Mouse (Mus musculus) neutrophil, adult 5-6 weeks (primary cell): ENCODE results near the gene Glmp. TPM values are rescaled to one million over a fixed set of nuclear protein-coding genes. Genes with fewer than 3 reads are reported as not detected.
A peak's percentile ranks its signal among the peaks of the same experiment; 100 is the strongest.

ENCODE experiments used
- ATAC-seq: fragments of 151-379, 151-347 bp; 2 replicates; pipeline ENCODE4 v1.8.0; 2017; ENCODE audit warnings: mild to moderate bottlenecking, moderate TSS enrichment; ENCODE audit not compliant: insufficient number of reproducible peaks, poor library complexity, low FRiP score, severe bottlenecking; ENCODE audit errors: extremely low read depth
- total RNA-seq: library from RNA; stranded (forward); fragments of 200-1000 nt; gene quantifications from 2 replicates; pipeline ENCODE4 v1.2.3, GENCODE M21; 2017

Gene Glmp
- total RNA-seq, 1 experiment from 2014 or later, result 32.1 TPM

DNA sequence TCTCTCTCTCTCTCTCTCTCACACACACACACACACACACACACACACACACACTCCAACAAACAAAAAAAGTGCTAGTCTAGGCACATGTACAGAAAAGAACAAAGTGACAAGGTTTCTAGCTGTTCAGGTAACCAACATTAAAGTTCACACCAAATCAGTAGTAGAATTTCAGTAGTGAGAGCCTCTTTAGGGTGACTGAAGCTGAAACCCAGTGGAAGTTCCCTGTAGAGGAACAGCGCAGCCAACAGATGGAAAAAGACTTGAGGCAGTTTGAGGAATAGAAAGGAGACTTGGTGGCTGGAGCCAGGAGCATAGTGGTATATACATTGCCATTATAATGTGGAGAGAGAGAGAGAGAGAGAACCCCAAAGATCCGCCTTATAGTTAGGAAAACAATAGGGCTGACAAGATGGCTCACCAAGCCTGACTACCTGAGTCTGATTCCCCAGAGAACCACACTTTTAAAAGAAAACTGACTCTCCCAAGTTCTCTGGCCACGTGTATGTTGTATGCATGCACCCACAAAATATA is 10.1 kb downstream of the Glmp start:
- no peak for ATAC-seq

DNA sequence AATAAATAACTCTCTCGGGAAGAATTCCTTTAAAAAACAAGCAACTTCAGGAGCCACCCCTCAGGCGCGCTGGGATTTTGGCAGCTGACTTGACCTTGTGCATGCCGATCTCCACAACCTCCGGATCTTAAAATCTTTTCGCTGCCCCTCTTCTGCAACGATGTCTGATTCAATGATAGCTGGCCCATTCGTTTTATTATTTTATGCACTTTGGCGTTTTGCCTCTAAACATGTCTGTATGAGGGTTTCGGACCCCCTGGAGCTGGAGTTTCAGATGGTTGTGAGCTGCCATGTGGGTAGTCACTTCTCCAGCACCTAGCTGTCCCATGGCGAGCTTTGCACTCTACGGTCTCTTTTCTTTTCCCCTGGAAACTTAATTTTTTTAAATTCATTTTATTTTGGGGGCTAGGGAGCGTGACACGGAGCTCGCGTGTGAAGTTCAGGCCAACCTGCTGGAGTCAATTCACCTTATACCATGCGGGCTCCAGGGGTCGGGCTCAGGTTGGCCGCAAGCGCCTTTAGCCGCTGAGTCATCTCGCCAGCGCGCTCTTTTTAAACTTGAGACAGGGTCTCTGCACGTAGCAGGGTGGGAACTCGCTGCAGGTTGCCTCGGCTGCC is 10.7 kb downstream of the Glmp start:
- peak; percentile 31 for ATAC-seq

DNA sequence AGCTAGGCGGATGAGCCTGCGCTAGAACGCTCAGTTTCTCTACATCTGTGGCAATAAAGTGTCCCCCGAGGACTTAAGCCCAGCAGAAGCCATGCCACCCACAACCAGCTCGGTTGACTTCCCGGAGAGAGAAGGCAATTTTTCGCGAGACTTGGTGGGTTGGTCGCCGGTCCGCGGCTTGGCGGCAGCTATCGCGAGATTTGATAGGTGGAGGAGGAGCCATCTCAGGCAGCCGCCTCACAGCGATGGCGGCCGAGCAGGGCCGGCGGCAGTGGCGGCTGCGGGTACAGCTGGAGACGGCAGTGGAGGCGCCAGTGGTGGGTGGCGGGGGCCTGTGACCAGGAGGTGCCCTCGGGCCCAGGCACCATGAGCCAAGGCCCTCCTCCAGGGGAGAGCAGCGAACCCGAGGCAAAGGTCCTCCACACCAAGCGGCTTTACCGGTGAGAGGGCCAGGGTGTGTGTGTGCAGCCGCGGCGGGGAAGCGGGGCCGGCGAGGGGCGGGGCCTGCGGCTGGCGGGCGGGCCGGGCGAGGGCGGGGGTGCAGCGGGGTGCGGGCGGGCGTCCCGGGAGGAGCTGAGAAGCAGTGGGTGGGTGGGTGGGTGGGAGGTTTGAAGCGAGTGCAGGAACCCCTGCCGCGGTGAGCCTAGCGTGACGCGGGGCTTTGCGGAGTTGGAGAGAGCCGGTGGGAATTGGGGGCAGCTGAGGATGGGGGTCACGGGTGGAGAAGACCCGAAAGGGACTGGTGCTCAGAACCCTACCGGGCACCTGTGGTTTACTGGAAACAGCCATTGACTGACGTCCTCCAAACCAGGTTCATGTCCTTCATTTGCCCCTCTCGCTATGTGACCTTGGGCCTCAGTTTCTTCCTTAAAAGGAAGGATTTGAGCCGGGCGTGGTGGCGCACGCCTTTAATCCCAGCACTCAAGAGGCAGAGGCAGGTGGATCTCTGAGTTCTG is 11.5 kb downstream of the Glmp start, which contains the start of the genes Tmem79 and Smg5:
TSS of gene Tmem79 (minus strand) at position 91 of the 956 bp plus-strand sequence.
TSS of gene Smg5 (plus strand) at position 203 of the 956 bp plus-strand sequence.
- peak; percentile 93 for ATAC-seq

DNA sequence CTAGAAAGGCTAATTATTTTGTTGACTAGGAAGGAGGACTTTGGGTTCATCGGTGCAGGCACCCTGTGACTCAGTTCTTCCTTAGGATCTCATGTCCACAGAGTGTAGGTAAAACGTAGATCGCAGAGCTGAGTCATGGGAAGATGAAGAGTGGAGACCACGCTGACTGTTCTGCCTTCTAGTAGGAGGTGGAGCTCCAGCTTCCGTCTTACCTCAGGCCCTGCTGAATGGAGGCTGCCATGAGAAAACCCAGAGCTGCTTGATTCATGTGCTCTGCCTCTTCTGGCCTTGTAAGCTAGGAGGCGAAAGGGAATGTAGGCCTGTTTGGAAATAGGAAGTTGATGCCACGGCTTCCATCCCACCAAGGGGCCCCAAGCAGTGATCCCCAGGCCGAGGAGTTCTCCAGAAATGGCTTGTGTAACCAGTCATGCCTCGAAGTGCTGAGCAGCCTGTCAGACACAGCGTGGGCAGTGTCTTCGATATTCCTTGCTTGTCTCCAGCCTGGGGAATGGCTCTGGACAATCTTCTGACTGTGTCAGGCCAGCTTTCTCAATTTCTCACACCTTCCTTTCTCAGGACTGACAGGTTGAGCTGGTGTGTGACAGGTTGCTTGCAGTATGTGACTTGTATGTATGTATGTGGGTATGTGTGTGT is 12.7 kb downstream of the Glmp start:
- ATAC-seq, result peak; percentile 14; the same call in 1 of the 2 replicates

DNA sequence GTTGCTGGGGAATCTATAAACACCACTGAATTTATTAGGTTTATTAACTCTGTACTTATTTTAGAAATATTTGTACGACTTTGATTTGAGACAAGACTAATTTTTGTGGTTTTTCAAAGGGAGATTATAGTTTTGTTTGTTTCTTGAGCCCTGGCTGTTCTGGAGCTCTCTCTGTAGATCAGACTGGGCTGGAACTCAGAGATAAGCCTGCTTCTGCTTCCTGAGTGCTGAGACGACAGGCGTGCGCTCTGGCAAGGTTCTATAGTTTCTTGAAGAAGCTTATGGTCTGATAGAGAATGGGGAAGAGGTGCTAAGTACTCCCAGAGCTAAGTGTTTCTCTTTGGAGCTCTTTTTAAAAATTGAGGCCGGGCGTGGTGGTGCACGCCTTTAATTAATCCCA is 13.5 kb downstream of the Glmp start:
- no peak for ATAC-seq

DNA sequence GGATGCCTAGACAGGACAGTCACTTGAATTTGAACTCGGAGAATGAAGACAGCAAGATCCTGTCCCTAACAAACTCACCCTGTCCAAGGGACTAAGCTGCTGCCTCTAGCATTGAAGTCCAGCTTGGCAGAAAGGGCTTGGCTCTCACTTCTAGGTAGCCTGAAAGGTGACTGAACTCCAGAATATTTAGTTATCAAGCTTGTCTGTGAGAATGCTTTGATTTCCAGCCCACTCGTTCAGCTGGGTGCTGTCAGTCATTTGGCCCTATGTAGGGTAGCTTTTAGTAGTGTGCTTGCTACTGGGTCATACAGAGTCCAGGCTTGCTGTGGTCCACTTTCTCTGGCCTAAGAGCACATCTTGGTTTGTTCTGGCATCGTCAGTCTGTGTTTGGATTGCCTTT is 14.2 kb downstream of the Glmp start:
- ATAC-seq, result no peak

DNA sequence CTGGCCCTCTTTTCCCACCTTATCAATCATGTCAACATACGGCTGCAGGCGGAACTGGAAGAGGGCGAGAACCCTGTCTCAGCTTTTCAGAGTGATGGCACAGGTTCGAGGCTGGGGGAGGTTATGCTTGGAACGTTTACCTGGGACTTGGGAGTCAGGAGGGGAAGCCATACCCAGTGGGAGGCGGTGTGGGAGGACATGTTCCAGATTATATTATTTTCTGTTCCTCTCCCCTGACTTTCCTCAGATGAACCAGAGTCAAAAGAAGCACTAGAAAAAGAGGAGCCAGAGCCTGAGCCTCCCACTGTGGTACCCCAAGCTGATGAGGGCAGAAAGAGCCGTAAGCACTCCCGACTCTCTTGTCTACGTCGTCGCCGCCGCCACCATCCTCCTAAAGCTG is 25.9 kb downstream of the Glmp start:
- no peak for ATAC-seq

DNA sequence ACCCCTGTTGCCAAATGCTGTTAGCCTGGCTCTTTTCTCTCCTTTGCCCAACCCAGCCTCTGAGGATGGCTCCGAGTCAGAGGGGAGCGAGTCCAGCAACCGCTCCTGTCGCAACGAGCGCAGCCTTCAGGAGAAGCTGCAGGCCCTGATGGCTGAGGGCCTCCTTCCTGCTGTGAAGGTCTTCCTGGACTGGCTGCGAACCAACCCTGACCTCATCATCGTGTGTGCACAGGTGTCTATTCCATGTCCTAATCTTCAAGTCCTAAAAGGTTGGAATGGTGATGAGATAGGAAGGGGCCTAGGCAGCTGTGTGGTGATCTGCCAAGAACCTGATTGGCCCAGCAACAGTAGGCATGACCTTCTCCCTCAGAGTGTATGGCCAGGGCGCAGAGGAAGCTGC is 28.1 kb downstream of the Glmp start:
- no peak for ATAC-seq

DNA sequence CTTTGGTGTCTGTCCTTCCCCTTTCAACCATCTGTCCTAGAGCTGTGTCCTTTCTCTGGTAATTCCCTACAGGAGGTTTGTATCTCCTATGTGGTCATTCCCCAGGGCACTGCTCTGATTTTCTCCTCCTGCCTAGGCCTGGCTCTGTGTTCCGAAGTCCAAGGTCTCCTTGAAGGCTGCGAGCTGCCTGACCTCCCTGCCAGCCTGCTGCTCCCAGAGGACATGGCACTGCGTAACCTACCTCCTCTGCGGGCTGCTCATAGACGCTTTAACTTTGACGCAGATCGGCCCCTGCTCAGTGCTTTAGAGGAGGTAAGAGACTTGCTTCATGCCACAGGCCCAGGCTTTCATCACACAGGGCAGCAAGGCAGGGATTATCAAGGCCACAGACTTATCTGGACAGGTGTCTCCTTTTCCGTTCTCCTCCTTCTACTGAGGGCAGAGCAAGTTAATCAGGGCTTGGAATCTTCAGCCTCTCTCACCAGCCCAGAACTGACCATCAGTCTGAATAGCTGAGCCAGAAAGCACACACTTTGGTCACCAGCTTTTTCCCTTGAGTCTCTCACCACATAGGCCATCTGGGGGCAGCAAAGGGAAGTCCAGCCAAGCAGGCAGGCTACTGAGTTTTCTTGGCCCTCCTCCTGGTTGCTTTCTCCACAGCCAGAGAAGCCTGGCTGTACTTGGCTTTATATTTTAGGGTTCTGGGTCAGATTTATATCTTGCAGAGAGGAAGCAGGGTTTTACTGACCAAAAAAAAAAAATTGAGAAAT is 29.8 kb downstream of the Glmp start:
- ATAC-seq, result no peak

DNA sequence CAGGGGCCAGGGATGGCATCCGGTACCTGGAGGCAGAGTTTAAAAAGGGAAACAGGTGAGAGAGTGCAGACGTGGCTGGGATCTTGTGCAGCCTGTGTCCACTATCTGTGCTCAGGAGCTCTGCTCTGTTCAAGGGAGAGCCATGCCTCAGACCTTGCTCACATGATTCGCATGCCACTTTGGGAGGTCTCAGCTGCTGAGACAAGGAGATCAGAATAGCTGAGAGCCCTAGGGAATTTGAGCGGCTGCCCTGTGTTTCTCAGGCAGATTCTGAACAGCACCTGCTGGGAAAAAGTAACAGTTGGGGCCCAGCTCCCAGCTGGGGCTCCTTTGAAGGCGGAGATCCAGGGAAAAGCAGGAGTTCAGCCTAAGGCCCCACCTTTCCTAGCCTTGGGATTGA is 34.8 kb downstream of the Glmp start:
- no peak for ATAC-seq

DNA sequence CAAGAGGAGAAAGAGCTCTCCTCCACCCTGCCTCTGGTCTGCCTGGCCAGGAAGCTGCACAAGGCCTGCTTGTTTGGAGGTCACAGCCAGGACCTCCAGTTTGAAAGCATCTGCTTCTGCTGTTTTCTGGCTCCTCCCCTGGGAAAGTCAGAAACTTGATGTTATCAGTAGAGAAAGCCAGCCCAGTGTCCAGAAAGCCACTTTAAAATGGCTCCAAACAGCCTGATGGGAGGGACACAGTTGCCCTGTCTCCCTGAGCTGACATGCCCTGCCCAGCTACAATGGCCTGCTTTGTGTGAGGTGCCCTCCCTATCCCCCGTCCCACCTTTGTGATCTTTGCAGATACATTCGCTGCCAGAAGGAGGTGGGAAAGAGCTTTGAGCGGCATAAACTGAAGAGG is 35.2 kb downstream of the Glmp start:
- ATAC-seq, result no peak

DNA sequence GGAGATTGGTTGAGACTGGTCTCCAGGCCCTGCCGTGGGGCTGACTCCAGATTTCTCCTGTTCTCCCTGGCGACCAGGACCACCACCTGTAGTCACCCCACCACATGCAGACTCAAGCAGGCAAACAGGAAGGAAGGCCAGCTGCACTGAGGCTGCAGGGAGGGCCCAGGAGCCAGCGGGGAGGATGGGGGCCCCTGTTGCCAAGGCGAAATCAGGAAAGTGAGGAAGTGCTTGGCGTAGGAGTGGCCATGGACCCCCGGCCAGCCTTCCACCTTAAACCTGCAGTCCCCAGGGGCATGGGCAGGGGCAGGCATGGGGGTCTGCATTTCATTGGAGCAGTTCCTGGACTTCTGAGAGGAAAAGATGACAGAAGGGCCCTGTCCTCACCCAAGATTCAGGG is 36.3 kb downstream of the Glmp start:
- ATAC-seq, result no peak

DNA sequence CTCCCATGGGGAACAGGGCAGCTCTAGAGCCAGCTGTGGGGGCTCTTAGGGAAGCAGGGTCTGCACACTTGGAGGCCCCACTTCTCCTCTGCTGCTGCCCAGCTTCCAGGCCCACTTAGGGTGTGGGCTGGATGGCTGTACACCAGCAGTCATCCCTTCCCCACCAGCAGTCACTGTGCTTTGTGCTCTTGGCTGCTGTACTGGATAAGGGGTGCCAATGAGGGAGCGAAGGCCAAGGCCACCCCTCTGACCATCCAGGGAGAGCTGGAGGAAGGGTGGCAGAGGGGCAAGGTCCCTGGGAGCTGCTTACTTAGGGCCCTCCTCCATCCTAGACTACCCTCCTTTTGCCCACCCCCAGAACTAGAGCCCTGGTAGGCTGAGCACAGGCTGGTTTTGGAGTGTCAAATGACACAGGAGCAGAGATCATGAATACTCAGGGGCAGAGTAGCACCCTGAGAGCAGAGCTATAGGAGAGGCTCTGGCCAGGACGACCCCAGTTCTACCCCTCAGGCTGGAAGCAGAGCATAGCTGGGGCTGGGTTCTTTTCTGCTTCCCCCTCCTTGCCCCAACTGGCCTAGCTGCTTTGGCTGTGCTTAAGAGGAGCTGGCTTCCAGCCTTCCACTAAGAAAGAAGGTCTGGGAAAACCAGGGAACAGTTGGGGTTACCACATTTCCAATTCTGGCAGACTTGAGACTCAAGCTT is 36.9 kb downstream of the Glmp start:
- no peak for ATAC-seq

DNA sequence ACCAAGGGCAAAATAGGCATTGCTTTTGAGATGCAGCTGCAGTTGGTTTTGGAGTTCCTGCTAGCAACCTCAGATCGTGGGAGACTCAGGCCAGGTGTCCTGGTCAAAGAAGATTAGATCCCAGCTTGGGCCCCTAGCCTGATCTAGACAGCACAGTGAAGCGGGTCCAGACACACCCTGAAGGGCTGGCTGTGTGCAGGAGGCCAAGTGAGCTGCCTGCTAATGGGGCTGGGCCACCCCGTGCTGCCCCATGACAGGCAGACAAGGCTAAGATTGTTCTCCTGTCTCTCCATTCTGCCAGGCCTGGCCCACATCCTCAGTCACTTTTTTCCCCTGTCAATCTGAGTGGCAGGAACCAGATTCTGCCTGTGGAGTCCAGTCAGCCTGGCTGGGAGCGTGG is 38.9 kb downstream of the Glmp start:
- ATAC-seq, result no peak

DNA sequence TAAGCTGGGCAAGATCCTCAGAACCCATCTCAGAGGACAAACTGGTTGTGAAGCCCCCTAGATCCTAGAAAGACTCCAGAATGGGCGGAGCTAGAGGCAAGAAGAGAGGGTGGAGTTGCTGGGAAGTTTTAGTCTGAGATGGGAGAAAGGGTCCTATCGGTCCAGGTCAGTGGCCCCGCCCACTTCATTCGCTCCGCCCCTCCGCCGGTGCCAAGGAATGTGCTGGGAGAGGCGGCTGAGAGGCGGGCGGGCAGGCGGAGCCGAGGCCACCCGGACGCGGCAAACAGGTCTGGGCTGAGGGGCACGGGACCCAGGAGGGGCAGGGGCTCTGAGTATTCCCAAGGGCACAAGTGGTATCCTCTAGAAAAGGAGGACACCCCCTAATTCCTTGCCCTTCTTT is 39.5 kb downstream of the Glmp start, which contains the start of gene Paqr6:
TSS of gene Paqr6 (plus strand) at position 248 of the 400 bp plus-strand sequence.
- no peak for ATAC-seq

DNA sequence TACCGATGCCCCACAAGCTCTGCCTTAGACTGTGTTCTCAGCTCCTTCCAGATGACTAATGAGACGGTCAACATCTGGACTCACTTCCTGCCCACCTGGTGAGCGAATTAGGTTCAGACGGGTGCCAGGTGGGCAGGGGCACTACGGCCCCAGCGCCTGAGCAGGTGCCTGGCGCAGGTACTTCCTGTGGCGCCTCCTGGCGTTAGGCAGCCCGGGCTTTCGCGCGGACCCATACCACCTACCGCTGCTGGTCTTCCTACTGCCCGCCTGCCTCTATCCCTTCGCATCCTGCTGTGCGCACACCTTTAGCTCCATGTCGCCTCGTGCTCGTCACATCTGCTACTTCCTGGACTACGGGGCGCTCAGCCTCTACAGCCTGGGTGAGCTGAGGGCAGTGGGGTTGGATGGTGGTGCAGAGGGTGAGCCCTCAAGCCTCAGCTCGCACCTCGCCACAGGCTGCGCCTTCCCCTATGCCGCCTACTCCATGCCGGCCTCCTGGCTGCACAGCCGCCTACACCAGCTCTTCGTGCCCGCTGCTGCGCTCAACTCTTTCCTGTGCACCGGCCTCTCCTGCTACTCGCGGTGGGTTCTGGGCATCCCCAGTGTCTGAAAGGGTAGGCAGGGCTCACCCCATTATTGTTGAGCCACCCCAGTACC is 41.0 kb downstream of the Glmp start:
- no peak for ATAC-seq

DNA sequence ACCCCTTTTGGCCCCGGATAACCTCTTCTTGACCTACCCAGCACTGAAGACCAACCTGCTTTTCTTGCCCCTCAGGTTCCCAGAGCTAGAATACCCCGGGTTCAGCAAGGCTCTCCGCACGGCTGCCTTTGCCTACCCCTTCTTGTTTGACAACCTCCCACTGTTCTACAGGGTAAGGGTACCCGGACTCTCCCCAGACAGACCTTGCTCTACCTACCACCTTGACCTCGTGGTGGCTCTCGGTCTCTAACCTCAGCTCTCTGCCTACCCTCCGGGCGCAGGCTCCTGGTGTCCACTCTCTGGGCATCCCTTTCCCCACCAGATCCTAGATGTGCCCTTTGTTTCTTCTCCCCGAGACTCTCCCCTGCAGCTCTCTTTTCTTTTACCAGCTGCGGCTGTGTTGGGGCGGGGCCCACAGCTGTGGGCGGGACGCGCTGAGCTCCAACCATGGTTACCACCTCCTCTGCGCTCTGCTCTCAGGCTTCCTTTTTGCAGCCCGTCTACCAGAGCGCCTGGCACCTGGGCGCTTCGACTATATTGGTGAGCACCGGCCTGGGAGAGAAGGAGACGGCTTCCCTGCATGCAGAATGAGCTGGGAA is 42.1 kb downstream of the Glmp start:
- 0 out of 2 replicates have a peak, but pooled peaks have one; percentile 42 for ATAC-seq
